Mouse (Mus musculus) embryonic fibroblast, embryonic 13.5 days (primary cell): ENCODE results near the gene Ubtf.

Experiments
- CTCF ChIP-seq: IDR thresholded peaks from 2 replicates; pipeline ENCODE4 v1.5.1; 2011; ENCODE audit warnings: mild to moderate bottlenecking, control low read depth, low read length, moderate library complexity, borderline replicate concordance; ENCODE audit not compliant: insufficient read depth
- POLR2A ChIP-seq: IDR thresholded peaks from 2 replicates; pipeline ENCODE4 v1.6.1; 2011; ENCODE audit warnings: low read depth, mild to moderate bottlenecking, control low read depth, low read length, moderate library complexity

DNA sequence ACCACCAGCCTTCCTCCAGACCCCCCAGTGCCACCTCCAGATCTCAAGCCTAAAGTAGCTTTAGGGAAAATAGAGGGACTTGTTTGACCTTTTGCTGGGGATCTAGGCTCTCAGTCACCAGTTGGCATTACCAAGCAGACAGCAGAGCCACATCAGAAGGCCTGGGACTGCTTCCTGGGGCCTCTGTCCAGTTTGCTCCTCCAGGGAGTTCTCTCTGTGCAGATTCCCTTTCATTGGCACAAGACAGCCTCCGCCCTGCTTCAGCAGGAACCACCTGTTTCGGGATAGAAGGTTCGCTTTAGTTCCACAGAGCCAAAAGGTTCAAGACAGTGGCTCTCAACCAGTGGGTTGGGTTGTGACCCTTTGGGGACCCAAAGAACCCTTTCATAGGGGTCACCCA, 39.9 kb downstream of the Ubtf start:
- TF ChIP-seq POLR2A (no peak), CTCF (no peak)
